Mouse (Mus musculus) limb, embryonic 13.5 days (tissue): ENCODE measurements around the gene Ephb1. TPM values are rescaled to one million over a fixed set of nuclear protein-coding genes. Genes with fewer than 3 reads are reported as not detected.

Experiments
- ATAC-seq: fragments of 200-750 bp; cut with Nextera tagmentation; 2 replicates; pipeline ENCODE4 v1.8.0; 2017; ENCODE audit warnings: low read depth, moderate number of reproducible peaks, moderate TSS enrichment; ENCODE audit not compliant: low FRiP score
- H3K27ac ChIP-seq: fragments of 300-500 bp; sonication (generic); 2 replicates; pipeline ENCODE4 v1.5.1; 2015; ENCODE audit warnings: inconsistent platforms, mild to moderate bottlenecking, moderate library complexity
- H3K27me3 ChIP-seq: fragments of 300-500 bp; sonication (generic); 2 replicates; pipeline ENCODE4 v1.6.1; 2015; ENCODE audit warnings: mild to moderate bottlenecking, inconsistent platforms
- H3K36me3 ChIP-seq: fragments of 300-500 bp; sonication (generic); 2 replicates; pipeline ENCODE4 v1.6.1; 2015; ENCODE audit warnings: inconsistent platforms, mild to moderate bottlenecking, moderate library complexity
- H3K4me1 ChIP-seq: fragments of 300-500 bp; sonication (generic); 2 replicates; pipeline ENCODE4 v1.6.1; 2015; ENCODE audit warnings: inconsistent platforms
- H3K4me2 ChIP-seq: fragments of 300-500 bp; sonication (generic); replicated peaks from 2 replicates; pipeline ENCODE4 v1.6.1; 2015; ENCODE audit warnings: inconsistent platforms, mild to moderate bottlenecking, moderate library complexity
- H3K4me3 ChIP-seq: fragments of 300-500 bp; sonication (generic); 2 replicates; pipeline ENCODE4 v1.5.1; 2015; ENCODE audit warnings: moderate library complexity, mild to moderate bottlenecking, inconsistent platforms
- H3K9ac ChIP-seq: fragments of 300-500 bp; sonication (generic); 2 replicates; pipeline ENCODE4 v1.6.1; 2015; ENCODE audit warnings: mild to moderate bottlenecking, inconsistent platforms
- H3K9me3 ChIP-seq: fragments of 300-500 bp; sonication (generic); 2 replicates; pipeline ENCODE4 v1.6.1; 2016; ENCODE audit warnings: inconsistent platforms
- WGBS: fragments of 180-500 bp; shearing (Covaris S2); methylation state at CpG from one replicate; pipeline ENCODE4 v1.1.7; 2015; 5-methylcytosine and 5-hydroxymethylcytosine counted together
- polyA plus RNA-seq: library from polyadenylated mRNA; unstranded; fragments of >200 nt; fragmentation: Nextera tagmentation; extraction: Ambion mirVana; gene quantifications from 2 replicates; pipeline ENCODE4 v1.2.1, GENCODE M21; 2015

Ephb1 gene
- polyA plus RNA-seq, 1 experiment from 2014 or later: 4.2 TPM

DNA sequence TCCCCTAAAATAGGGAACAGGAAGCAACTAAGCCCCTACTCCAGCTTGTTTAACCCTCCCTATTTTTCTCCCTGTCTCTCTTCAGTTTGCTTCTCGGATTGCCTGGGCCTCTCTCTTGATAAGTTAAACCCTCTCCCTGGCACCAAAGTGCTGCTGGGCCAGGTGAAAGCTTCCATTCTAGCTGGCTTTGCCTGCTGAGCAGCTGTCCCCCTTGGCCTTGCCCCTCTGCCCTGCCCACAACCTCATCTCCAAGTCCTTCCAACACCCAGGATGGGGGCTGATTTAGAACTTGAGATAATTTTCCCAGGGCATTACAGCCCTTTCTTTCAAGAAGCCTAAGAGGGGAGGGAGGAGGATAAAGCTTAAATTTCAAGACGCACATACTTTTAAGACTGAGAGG, 174.0 kb downstream of the Ephb1 start:
- H3K36me3 ChIP-seq: no peaks in the 10 kb centered on the region
- H3K9me3 ChIP-seq: no peaks in the 10 kb centered on the region
- WGBS: 61% methylated on average over 2 of the region's 2 CpGs
- H3K4me3 ChIP-seq: no peak overlapping the region
- no peak for ATAC-seq
- H3K4me2 ChIP-seq: no peak overlapping the region
- H3K9ac ChIP-seq: no peak overlapping the region
- H3K4me1 ChIP-seq: peaks cover 2% of the 10 kb centered on the region; the same call in 1 of the 2 replicates
- no peaks in the 10 kb centered on the region for H3K27me3 ChIP-seq
- no peak overlapping the region for H3K27ac ChIP-seq

DNA sequence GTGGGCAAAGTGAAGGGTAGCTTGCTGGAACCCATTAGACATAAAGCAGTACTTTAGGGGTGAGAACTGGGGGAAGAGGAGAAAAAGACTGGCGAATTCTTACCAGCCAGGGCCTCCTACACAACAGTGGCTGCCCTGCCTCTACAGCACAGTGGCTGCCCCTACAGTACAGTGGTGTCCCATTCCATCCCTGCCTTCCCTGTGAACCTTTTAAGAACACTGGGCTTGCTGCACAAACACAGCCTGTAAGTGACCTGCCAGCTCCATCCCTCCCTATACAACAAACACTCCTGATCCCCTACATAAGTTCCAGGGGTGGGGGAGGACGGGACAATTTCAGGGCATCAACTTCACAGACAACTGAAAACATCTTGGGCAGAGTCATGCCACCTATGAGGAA, 174.4 kb downstream of the Ephb1 start:
- H3K27ac ChIP-seq: no peak overlapping the region
- no peaks in the 10 kb centered on the region for H3K36me3 ChIP-seq
- H3K27me3 ChIP-seq: no peaks in the 10 kb centered on the region
- no peak for ATAC-seq
- H3K4me3 ChIP-seq: no peak overlapping the region
- H3K9ac ChIP-seq: no peak overlapping the region
- WGBS: 63% methylated on average over 2 of the region's 2 CpGs
- no peak overlapping the region for H3K4me2 ChIP-seq
- H3K9me3 ChIP-seq: no peaks in the 10 kb centered on the region
- H3K4me1 ChIP-seq: peaks cover 2% of the 10 kb centered on the region; the same call in 1 of the 2 replicates

DNA sequence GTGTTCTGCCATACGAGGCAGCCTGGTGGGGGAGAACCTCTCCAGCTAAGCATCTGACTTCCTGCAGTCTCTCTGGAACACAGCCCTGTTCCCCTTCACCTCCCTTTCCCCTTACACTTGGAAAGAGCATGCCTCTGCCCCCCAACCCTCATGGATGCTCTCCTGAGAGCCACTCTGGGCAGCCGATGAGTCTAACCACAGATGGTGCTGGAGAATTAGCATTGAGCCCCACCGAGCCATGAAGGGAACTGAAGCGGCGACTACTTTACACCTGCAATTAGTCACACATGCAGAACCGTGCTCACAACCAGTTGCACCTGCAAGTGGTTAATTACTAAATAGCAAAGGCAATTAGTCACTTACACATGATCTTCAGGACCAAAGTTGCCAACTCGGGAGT, 184.8 kb downstream of the Ephb1 start:
- Histone ChIP-seq H3K27ac (no peak overlapping the region), H3K36me3 (no peaks in the 10 kb centered on the region), H3K4me2 (no peak overlapping the region), H3K4me3 (no peak overlapping the region), H3K9ac (no peak overlapping the region), H3K4me1 (no peaks in the 10 kb centered on the region), H3K9me3 (no peaks in the 10 kb centered on the region), H3K27me3 (no peaks in the 10 kb centered on the region)
- 47% methylated on average over 7 of the region's 7 CpGs for WGBS
- no peak for ATAC-seq

DNA sequence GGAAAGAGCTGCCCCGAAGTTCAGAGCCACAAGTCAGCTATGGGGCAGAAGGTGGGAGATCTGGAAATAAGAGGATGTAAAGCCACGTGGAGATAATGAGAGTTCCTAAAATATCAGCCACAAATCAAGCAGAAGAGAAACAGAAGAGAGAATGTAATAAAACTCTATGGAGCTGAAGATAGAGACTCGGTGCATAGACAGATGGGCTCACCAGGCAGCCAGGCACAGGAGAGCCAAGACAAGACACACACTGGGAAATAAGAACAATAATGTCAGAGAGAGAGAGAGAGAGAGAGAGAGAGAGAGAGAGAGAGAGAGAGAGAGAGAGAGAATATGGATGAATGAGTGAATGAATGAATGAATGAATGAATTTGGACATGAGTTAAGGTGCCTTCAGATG, 198.6 kb downstream of the Ephb1 start:
- Histone ChIP-seq H3K4me1 (no peaks in the 10 kb centered on the region), H3K27me3 (no peaks in the 10 kb centered on the region), H3K27ac (no peak overlapping the region), H3K4me3 (no peak overlapping the region), H3K9me3 (no peaks in the 10 kb centered on the region), H3K9ac (no peak overlapping the region), H3K4me2 (no peak overlapping the region), H3K36me3 (no peaks in the 10 kb centered on the region)
- 77% methylated on average over 3 of the region's 3 CpGs for WGBS
- ATAC-seq: no peak

DNA sequence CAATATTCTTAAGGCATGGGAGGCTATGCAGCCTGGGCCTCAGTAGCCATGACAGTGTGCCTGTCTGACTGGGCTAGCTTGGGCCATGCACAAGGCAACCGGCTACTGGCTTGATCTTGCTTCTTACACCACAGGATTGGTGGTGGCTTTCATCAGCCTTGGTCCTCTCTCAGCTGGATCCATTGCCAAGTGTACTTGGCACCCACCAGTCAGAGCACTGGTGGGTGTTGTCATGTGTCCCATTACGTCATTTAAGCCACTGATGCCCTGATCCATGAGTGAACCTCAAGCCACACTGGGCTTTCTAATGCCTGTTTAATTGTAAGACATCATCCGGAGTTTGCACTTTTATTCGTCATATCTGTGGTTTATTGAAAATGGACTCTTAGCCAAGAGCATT, 215.3 kb downstream of the Ephb1 start:
- no peak overlapping the region for H3K4me2 ChIP-seq
- H3K27ac ChIP-seq: no peak overlapping the region
- no peaks in the 10 kb centered on the region for H3K4me1 ChIP-seq
- ATAC-seq: no peak
- no peaks in the 10 kb centered on the region for H3K36me3 ChIP-seq
- H3K27me3 ChIP-seq: no peaks in the 10 kb centered on the region
- no peaks in the 10 kb centered on the region for H3K9me3 ChIP-seq
- no peak overlapping the region for H3K9ac ChIP-seq
- 87% methylated on average over 4 of the region's 4 CpGs for WGBS
- no peak overlapping the region for H3K4me3 ChIP-seq

DNA sequence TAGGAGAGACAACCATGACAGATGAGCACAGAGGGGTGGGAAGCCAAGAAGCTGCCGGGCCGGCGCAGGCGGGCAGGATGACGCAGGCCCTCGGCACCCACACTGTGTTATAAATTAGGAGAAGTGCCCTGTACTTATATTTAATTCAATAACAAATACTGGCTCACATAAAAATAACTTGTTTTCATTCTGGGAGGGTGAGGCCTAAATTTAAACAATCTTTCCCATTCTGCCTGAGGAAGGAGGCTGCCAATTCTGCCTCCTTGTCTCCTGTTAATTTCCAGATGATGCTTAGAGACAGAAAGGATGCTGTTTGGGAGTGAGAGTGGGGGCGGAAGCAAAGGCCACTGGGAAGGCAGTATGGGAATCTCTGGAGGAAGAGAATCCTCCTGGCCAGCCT, 215.8 kb downstream of the Ephb1 start:
- ATAC-seq: no peak
- Histone ChIP-seq H3K4me1 (no peaks in the 10 kb centered on the region), H3K9ac (no peak overlapping the region), H3K9me3 (no peaks in the 10 kb centered on the region), H3K4me2 (no peak overlapping the region), H3K27ac (no peak overlapping the region), H3K4me3 (no peak overlapping the region), H3K27me3 (no peaks in the 10 kb centered on the region), H3K36me3 (no peaks in the 10 kb centered on the region)
- WGBS: 88% methylated on average over 7 of the region's 7 CpGs

DNA sequence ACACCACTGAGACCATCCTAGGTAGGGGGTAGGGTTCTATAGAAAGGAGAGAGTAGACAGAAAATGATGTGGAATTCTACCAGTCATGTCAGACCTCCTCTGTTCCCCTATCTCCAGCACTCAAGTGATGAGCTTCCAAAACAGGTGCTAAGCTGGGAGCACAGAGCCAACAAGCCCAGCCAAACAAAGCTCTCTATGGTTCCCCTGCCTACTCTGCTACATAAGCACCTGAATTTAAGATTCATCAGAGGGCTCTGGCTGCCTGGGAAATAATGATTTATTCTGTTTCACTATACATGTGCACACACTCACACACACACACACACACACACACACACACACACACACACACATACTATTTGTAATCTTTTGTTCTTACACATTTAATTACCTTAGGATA, 216.3 kb downstream of the Ephb1 start:
- ATAC-seq: no peak
- no peaks in the 10 kb centered on the region for H3K9me3 ChIP-seq
- no peak overlapping the region for H3K27ac ChIP-seq
- H3K27me3 ChIP-seq: no peaks in the 10 kb centered on the region
- no peaks in the 10 kb centered on the region for H3K36me3 ChIP-seq
- H3K4me1 ChIP-seq: no peaks in the 10 kb centered on the region
- H3K9ac ChIP-seq: no peak overlapping the region
- H3K4me2 ChIP-seq: no peak overlapping the region
- H3K4me3 ChIP-seq: no peak overlapping the region

DNA sequence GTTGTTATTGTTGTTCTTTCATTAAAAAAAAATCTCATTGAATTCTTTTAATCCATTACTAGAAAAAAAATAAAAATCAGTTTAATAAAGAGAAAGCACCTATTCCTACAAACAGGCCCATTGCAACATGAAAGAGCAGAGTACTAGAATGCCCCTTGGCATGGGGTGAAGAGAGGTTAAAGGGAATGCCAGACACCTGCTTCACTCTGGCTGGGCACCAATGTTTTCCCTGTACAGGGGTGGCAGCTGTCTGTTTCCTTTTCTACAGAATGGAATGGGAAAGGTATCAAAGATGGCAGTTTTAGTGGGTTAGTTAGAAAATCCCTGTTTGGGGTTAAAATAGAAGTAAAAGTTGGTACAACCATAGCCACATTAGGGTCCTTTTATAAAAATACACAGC, 224.0 kb downstream of the Ephb1 start:
- no peak overlapping the region for H3K27ac ChIP-seq
- H3K9me3 ChIP-seq: no peaks in the 10 kb centered on the region
- no peak overlapping the region for H3K4me3 ChIP-seq
- no peaks in the 10 kb centered on the region for H3K4me1 ChIP-seq
- H3K27me3 ChIP-seq: no peaks in the 10 kb centered on the region
- no peak for ATAC-seq
- no peaks in the 10 kb centered on the region for H3K36me3 ChIP-seq
- H3K4me2 ChIP-seq: no peak overlapping the region
- no peak overlapping the region for H3K9ac ChIP-seq

DNA sequence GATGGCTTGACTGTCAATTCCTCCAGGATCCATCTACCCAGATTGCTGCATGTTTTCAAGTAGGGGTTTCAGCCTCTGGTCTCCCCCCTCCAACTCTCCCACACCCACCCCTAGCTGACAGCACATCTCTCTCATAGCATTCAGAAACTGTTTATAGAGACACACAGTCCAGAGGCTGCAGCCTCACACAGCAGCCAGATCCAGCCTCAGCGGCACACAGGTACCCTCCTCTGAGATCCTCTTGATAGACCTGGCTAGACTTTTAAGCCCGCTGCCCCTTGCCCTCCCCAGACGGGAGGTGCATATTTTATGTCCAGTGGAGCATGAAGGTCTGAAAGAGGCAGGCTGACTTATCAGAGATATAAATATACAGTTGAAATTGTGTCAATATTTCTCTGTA, 228.0 kb downstream of the Ephb1 start:
- 60% methylated on average over 3 of the region's 3 CpGs for WGBS
- Histone ChIP-seq H3K4me3 (no peak overlapping the region), H3K36me3 (no peaks in the 10 kb centered on the region), H3K9ac (no peak overlapping the region), H3K9me3 (no peaks in the 10 kb centered on the region), H3K27ac (no peak overlapping the region), H3K4me2 (no peak overlapping the region), H3K27me3 (no peaks in the 10 kb centered on the region), H3K4me1 (0 out of 2 replicates have a peak, but pooled peaks cover 10% of the 10 kb centered on the region)
- ATAC-seq: no peak

DNA sequence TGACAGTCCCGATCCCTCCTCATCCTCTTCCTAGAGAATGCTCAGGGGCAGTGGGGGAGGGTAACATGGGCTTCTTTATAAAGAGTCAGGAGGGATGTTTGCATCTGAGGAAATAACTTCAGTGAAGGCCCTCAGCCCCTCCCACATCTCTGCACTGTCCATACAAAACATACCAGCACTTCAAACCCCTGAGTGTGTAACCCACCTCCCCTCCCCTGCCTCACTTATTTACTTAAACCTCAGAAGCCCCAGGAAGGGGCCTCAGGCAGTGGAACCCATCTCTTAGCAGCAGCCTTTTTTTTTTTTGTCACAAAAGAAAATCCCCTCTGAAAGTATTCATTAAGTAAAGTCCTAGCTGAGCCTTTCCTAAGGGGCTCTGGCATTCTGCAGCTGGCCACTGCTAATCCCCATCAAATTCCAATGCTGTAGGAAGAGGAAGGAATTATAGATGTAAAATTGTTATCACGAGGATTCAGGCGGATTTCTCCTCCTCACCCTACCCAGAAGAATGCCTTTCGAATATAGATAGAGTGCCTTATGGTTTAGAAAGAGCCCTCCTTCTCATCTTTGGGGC, 231.5 kb downstream of the Ephb1 start:
- Histone ChIP-seq H3K4me1 (0 out of 2 replicates have a peak, but pooled peaks cover 10% of the 10 kb centered on the region), H3K27me3 (no peaks in the 10 kb centered on the region), H3K4me2 (no peak overlapping the region), H3K9me3 (no peaks in the 10 kb centered on the region), H3K27ac (no peak overlapping the region), H3K9ac (no peak overlapping the region), H3K36me3 (no peaks in the 10 kb centered on the region), H3K4me3 (no peak overlapping the region)
- ATAC-seq: no peak
- WGBS: 38% methylated on average over 4 of the region's 4 CpGs

DNA sequence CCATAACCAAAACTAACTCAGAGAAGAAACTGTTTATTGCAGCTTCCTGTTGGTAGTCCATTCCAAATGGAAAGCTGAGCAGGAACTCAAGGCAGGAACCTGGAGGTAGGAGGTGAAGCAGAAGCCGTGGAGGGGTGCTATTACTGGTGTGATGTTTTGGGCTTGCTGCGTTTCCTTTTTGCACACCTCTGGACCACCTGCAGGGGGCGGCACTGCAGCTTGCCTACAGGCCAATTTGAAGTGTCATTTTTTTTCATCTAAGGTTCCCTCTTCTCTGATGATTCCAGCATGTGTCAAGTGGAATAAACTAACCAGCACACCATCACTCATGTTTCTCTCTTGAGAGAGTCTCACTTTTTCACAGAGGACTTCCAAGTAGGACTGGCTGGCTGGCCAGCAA, 235.1 kb downstream of the Ephb1 start:
- no peak overlapping the region for H3K9ac ChIP-seq
- H3K9me3 ChIP-seq: no peaks in the 10 kb centered on the region
- no peak overlapping the region for H3K27ac ChIP-seq
- no peak overlapping the region for H3K4me2 ChIP-seq
- H3K4me3 ChIP-seq: no peak overlapping the region
- no peak for ATAC-seq
- H3K4me1 ChIP-seq: 0 out of 2 replicates have a peak, but pooled peaks cover 6% of the 10 kb centered on the region
- WGBS: 68% methylated on average over 3 of the region's 3 CpGs
- no peaks in the 10 kb centered on the region for H3K27me3 ChIP-seq
- no peaks in the 10 kb centered on the region for H3K36me3 ChIP-seq

DNA sequence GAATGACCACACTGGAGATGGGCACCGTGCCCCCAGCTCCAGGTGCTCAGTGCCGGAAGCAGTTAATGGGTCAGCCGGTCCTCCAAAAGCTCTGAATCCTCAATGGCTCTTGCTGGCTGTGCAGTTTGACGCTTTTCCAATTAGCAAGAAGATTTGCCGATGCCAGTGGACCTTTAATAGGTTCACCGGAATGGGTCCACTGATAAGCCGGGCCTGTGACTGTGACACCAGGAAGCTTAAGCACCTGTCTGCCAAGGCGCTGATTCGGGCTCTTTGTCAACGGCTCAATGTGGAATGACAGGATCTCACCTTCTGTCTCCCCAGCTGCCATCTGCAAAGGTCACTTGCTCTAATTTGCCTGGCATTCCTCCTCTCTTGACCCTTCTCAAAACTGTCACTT, 239.2 kb downstream of the Ephb1 start:
- H3K27me3 ChIP-seq: no peaks in the 10 kb centered on the region
- no peaks in the 10 kb centered on the region for H3K9me3 ChIP-seq
- no peak overlapping the region for H3K4me2 ChIP-seq
- H3K4me1 ChIP-seq: no peaks in the 10 kb centered on the region
- 95% methylated on average over 10 of the region's 10 CpGs for WGBS
- no peak overlapping the region for H3K9ac ChIP-seq
- H3K4me3 ChIP-seq: no peak overlapping the region
- no peak for ATAC-seq
- H3K36me3 ChIP-seq: no peaks in the 10 kb centered on the region
- H3K27ac ChIP-seq: no peak overlapping the region

DNA sequence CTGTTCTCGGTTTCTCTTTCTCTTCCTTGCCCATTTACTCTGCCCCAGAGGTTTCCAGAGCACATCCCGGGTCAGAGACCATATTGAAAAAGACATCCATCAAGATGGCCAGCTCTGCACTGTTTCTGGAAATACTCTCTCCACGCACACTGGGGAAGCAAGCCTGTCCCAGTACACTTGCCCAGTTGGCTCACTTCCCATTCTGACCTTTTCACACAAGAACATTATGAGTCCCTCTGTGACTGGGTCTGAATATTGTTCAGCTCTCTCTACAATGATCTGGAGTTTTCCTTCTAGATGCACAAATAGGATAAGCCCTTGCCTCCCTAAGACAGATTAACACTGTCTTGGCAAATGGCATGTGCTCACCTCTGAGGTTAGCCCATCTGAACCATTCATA, 243.0 kb downstream of the Ephb1 start:
- H3K27ac ChIP-seq: no peak overlapping the region
- H3K4me3 ChIP-seq: no peak overlapping the region
- H3K9me3 ChIP-seq: no peaks in the 10 kb centered on the region
- H3K4me2 ChIP-seq: no peak overlapping the region
- no peak for ATAC-seq
- 57% methylated on average over 3 of the region's 3 CpGs for WGBS
- H3K27me3 ChIP-seq: no peaks in the 10 kb centered on the region
- H3K4me1 ChIP-seq: no peaks in the 10 kb centered on the region
- no peaks in the 10 kb centered on the region for H3K36me3 ChIP-seq
- H3K9ac ChIP-seq: no peak overlapping the region
